Mouse (Mus musculus) ovary, postnatal 10 days (tissue): ENCODE data around the gene Bmf.

Experiments used
- DNase-seq: peaks from one replicate; pipeline ENCODE4 v3.0.0; 2022; ENCODE audit warnings: low spot score

Bmf gene

DNA sequence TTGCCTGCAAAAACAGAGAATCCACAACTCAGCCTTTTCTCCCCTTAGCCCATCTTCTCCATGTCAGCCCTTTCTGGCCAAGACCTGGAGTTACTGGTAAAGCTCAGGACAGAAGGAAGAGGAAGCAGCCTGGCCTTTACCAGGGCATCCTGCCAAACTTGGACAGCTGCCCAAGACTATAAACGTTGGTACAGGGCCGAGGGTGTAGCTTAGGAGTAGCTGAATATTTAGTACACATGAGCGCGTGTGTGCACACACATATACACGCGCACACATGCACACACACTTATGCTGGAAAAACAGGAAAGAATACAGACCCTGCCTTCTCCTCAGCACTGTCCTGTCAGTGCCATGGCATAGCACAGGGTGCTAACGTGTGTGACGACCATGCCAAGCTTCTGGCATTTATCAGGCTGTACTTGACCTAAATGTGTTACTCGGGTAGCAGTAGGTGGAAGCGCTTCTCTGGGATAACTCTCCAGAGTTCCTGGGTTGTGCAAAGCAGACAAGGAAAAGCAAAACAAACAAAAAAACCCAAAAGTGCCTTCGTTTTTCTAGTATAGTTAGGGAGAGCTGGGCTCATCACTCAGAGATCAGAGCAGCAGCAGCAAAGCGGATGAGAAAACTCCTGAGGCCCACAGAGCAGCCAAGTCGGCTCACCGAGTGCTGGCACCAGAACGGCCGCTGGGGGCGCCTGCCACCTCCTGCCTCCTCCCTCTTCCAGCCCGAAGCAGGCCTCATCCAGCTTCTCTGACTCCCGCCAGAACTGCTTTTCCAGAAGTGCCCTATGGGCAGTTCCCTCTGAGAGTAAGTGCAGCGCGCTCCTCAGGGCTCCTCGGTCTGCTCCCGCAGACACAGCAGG is 4.0 kb downstream of the Bmf start:
- peak; percentile 78 for DNase-seq

DNA sequence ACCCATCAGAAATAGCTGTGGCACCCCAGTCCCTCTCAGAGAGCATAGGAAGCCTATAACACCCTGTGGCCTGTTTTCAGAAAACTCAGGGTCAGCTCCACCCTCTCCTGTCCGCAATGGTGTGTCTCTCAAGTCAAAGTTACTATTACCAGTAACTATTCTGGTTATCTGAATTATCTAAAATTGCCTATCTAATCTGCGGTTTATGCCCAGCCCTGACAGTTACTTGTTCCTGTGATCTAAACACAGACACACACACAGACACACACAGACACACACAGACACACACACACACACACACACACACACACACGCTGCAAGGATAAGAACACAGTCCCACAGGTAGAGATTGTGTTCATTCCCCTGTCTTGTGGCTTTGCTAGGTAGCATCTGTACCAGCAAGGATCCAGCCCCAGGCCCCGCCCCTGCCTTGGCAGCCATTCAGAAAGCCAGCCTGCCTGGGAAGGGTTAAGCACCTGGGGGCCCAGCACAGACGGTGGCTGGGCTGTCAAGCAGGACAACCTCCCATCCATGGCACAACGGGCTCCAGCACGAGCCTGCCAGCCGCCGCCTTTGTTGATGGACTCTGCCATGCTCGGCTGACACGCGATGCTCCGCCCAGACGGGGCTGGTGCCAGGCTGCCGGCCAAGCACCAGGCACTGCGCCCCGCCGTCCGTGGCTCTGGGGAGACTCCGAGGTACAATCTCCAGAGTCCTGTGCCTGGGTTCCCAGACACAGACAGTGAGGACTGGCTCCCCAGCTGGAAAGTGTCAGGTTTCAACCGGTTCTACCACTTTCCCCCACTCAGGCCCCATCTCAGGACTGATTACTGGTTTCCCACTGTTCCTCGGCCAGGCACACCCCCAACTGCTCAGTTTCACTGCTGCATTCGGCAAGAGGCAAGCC is 5.3 kb downstream of the Bmf start:
- DNase-seq: peak; percentile 68

DNA sequence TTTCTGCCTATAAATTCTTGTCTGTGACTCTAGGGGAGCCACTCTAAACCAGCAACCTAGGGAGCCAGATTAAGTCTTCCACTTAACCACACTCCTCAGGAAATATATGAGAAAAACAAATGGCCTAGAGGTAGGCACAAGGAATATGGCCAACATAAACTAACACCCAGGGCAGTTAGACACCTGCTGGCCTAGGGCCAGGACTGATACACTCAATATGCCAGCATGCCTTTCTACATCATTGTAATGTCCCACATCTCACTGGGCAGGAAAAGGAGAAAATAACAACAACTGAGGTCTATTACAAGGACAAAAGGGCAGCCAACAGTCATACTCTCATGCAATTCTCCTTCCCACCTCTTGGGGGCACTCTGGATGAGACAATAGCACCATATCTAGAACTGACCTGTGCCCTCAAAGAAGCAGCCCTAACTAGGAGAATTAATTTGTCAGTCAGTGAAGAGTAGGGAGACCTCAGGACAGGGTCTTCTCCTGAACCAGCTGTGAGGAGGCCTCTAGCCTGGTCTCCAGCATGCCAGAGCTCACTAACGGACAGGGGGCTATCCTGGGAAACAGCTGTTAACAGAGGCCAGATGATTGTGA is 6.4 kb downstream of the Bmf start:
- no peak for DNase-seq

DNA sequence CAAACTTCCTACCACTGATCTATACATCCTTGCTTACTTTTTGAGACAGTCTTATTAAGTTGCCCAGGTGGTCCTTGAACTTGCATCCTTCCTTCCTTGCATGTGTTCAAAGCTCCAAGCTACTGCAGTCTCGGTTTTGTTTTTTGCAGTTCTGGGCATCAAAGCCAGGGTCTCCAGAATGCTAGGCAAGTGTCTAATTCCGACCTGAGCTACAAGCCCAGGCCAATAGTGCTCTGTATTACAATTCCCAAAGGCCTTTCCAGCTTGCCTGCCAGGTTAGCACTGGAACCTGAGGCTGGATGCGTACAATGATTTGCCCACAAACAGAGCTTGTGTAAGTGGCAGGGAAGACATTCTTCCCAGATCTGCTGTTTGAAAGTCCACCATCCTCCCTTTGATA is 7.8 kb downstream of the Bmf start:
- DNase-seq: no peak

DNA sequence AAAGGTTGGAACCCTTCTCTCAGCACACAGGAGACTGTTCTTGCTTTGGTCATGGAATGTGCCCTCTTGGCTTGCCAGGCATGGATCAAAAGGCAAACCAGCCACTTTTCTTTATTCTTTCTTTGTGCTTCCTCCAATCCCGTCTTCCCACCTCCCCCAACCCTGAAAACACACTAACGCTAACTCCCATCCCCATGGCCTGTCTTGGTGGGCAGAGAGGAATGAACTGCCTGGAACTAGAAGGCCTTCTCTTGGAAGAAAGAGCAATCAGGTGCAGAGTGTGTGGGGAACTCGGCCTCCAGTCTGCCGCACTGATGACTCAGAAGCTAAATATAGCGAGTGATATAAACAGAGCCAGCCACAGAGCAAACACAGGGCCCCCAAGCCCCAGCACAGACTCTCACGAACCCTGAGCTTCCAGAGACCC is 8.8 kb downstream of the Bmf start:
- no peak for DNase-seq

DNA sequence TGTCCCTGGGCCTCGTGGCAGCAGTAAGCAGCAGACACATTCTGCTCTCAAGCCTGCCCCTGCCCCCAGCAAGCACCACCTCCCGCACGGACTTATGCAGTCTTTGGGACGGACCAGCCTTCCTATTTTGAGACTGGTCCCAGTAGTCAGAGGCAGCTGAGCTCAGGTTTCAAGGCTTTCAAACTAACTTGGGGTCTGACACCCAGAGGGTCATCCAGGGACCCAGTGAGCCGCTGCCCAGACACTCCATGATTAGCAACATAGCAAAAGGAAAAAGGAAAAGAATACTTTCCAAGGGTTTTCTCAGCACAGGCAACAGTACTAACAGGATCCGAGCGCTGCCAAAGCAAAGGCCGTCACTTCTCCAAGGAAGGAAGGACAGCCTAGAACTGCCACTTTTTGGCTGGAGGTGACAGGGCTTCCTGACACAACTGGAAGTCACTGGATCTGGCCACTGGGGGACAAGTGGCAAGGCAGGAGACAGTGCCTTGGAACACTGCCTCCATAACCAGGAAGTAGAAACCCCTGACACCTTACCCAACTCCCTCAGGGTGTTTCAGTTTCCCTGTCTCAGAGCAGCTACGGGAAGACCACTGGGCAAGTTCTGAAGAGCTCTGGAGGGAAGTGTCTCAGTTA is 9.5 kb downstream of the Bmf start:
- no peak for DNase-seq

DNA sequence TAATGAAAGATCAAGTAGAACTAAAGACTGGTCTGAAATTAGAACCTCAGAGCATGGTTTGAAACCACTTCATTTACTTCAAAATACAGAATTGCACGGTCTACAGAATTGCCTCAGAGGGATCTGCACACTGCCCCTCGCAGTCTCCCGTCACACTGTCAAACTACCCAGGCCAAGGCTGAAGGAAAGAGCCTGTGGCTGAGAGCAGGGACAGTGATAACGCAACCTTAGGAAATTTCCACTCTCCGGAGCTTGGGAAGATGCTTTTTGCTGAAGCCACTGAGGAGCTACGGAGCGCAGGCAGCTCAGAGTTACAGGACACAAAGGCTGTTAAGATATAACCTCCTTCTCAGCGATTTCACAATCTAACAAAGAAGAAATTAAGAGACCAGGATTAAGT is 10.4 kb downstream of the Bmf start:
- DNase-seq: no peak

DNA sequence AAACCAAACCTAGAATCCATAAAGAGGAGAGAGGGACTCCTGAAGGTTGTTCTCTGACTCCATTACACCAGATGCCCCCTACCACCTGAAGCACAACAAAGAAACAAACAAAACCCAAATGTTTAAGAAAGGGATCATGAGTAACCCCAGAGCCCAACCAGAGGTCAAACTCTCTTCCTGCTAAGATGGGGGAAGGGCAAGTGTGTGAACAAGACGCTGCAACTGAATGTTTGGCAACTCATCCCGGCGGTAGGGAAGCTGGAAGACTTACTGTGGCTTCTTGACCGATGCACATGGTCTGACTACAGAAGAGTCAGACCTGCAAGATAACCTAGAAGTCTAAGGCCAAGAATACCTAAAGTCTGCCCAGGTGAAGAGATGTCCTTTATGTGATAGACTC is 12.3 kb downstream of the Bmf start:
- DNase-seq: no peak

DNA sequence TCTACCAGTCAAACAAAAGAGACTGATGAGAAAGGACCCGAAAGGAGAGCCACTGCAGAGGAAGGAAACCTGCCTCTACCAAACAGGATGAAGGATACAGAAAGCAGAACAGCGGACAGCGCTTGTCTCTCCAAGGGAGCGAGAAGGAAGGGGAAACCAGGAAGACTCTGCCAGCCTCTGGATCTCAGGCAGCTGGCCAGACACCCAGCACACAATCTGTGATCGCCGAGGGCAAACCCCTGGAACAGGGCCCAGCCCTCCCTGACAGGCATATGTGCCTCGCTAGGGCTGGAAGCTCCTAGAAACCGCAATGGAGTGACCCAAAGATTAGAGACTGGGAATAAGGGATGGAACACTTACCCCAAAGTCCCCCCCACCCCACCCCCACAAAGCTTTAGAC is 12.9 kb downstream of the Bmf start:
- DNase-seq: no peak

DNA sequence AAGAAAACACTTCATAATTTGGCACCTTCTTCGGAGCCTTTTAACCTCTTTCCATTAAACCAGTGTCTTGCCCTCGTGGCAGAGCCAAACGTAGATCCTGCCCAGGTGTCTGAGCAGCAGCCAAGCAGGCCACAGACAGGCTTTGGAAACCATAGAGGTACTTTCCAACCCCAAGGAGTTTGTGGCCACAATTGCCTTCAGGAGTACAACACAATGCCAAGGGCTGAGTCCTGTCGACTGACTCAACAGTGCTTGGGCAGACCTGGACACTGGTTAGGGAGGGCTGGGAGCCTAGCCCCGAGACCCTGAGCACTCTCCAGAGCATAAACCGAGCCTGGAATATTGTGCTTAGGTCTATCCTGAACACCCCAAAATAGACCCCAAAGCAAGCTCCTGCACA is 13.4 kb downstream of the Bmf start:
- no peak for DNase-seq

DNA sequence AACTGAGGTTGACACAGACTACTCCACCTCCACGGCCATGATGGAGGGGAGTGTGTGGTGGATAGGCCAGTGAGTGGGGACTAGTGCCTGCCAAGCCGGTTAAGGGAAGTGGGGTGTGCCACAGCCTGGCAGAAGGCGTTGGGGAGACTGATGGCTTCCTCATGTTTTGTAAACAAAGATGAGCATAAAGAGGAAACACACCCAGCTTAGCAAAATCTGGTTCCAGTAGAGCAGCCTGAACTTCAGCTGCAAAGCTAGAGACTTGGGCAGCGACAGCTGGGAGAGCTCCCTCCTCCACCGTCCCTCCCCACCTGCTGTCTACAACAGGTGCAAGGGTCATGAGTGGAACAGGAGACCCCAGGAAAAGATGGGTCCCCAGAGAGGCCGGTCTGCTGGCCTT is 15.5 kb downstream of the Bmf start:
- DNase-seq: no peak

DNA sequence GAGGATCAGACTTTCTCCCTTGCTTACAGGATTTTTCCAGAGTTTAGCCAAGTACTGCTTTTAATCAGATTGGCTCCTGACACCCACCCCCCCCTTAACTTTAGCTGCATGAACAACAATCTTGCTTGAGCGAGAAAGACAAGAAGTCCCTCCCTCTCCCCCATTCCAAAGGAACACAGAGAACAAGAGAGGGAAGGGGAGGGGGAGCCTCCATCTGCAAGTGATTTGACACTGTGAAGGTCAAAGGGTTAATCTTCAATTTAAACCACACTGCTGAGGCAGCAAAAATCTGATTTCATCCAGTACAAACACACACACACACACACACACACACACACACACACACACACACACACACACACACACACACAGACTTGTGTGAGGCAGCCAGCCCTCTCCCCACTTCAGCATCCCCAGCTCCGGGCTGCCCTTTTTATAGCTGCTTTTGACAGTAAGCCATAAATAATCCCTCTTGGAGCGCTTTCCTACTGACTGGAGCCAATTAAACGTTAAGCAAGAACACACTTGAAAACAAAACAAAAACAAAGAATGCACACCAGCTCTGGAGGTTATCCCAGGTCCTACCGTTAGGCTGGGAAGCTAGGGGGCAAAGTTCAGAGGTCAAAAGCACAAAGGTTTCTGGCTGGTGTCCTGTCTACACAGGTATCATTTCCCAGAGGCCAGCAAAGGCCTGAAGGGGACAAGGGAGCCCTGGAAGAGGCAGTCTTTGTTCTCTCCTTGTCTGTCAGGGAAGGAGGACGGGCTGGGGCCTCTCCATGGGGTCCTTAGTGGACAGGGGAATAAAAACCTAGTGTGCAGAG is 16.4 kb downstream of the Bmf start:
- DNase-seq: no peak

DNA sequence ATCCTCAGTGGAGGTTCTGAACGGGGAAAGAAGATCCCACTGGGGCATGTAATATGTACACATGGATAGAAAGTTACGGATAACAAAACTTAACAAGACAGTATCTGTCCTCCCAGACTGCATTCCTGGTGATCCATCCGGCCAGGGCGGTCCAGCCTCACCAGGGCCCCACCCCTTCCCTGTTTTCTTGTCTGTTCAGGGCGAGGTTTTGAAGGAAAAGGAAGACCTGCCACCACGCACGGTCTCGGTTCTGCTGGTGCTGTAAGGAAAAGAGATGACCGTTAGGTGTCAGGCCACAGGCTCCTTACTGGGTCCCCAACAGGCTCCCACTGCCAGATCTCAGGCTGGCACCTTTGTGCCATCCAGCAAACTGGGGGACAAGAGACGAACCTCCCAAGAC is 17.1 kb downstream of the Bmf start:
- no peak for DNase-seq

DNA sequence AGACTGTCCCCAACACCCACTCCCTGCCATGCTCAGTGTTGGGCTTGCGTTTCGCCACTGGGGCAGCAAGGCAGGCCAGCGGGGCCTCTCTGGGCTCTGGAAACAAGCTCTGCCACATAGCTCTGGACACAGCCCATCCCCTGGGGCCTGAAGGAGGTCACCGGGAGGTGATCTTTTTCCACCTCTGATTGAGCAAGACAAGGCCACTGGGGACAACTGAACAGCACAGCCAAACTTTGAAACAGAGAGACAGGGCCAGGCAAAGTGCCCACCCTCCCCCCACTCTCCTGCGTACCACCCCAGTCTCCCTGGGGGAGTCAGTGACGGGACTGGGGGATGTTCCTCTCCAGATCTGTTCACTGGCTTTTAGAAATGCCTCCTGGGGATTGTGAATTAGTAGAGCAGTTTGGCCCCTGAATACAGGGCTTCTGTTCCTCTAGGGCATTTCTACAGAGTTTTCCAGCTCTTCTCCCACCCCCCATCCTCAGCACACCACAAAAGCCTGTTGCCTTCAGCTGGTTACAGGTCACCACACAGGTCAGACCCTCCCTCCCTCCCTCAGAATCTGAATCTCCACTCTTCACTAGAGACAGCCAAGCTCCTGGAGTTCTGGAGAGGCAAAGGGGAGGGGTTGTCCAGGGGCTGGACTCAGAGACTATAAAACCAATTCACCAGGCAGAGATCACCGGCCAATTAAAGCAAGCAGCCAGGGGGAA is 19.9 kb downstream of the Bmf start:
- peak; percentile 61 for DNase-seq

DNA sequence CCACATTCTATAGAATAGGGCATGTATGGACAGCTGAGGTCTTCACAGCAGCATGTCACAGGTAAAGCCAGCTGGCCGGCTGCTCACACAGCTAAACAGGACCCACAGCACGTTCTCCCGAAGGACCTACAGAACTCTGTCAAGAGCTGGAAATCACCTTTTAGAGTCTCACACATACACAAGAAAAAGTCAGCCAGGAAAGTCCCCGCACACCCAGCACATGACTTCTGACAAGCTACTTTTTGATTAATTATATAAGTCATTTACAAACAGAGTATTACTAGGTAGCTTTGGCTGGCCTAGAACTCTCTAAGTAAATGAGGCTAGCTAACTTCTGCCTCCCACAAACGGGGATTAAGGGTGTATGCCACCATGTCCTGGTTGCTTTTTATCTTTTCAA is 22.9 kb downstream of the Bmf start:
- no peak for DNase-seq

DNA sequence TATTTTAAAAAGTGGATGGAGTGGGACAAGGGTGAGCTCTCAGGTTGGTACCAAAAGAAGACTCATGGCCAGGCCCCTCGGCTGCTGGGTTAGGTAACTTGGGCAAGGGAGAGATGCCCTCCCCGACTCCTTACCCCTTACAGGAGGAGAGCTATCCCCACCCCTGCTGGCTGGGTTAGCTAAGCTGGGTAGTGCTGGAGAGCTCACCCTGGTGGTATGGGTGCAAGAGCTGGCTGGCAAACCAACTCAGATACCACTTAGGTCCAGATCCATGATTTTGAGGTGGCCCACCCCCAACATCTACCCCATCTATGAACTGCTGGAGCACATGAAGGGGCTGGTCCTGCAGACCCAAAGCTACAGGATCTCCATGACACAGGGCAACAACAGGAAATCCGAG is 24.7 kb downstream of the Bmf start:
- no peak for DNase-seq

DNA sequence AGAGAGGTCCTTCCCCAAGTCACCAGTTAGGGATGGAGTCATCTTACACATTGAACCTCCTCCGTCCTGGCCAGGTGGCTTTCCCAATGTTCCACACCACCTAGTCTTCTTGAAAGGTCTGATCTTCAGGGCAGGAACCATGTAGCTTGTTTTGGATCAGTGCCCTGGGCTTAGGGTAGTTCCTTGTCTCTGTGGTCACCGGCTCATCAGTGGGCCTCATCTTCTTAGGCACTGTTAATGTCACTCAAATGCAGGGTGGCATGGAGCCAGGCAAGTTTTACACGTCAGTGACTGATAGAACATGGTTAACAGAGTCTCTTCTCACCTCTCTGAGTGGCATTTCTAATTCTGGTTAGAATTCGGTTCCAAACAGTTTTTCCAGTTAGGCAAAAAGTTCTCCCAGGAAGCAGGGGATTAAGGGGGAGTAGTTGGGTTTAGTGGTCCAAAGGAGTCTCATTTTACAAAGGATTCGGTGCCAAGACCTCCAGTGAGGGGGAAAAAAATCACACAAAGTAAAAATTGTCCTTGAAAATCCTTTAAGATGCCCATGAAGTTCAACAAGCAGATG is 26.2 kb downstream of the Bmf start:
- DNase-seq: no peak

DNA sequence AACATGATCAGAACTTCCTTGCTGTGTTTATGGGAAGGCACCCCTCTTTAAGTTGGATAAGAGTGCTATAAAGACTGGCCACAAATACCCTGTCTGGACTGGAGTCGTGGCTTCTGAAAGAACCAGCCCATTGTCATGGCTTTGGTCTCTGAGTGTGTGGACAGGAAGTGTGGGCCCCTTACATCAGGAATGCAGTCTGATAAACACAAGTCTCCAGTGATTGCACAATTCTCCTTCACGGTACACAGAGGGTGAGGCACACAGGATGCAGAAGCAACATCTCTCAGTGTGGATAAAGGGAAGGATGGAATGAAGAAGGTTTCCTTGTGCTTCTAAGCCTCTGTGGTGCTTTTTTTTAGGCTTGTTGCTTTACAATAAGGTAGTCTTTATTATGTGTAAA is 27.2 kb downstream of the Bmf start:
- DNase-seq: no peak

DNA sequence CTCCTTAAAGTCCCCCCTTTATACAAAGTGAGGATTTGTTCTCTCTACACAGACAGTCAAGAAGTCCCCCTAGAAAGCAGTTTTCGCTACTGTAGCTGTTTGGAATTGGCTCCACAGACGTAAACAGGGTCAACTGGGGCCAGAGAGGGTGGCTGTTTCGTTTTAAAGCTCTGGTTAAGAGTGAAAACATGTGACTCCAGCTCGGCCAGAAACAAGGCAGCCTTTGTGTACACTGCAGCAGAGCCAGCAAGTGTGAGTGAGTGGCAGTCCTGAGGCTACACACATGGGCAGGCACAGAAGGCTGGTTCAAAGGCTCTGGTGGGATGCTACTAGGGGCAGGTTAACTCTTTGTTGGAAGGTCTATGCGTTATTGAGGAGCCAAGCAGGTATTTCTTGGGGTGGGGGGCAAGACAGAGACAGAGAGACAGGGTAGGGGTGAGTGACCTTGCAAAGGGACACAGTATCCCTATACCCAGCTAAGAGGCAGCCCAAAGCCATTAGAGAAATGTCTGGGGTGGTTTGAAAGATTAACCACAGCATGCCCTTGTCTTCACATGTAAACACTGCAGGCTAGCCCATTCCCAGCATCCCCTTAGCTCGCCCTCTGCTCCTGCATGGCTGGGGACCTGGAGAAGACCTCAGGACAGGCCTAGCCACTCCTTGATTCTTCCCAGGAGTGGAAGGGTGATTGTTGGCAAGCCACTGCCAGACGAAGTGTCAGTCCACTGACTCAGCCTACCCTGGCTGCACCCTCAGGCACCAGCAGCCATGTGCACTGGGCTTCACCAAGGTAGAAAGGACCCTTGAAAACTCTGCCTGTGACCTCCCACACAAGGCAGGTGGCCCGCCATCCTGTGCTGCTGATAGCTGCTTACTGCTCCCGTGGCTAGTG is 29.2 kb downstream of the Bmf start:
- DNase-seq: no peak
